Mouse (Mus musculus) intestine, postnatal 0 days (tissue): ENCODE data around the gene Exoc3l4. TPM values are rescaled to one million over a fixed set of nuclear protein-coding genes. Genes with fewer than 3 reads are reported as not detected.

Experiments used
- ATAC-seq: fragments of 200-750 bp; cut with Nextera tagmentation; 2 replicates; pipeline ENCODE4 v1.8.0; 2017; ENCODE audit warnings: mild to moderate bottlenecking, moderate TSS enrichment, moderate library complexity
- H3K27ac ChIP-seq: fragments of 300-500 bp; sonication (generic); 2 replicates; pipeline ENCODE4 v1.5.1; 2014; ENCODE audit warnings: mild to moderate bottlenecking, low read depth, low read length, moderate library complexity
- H3K27me3 ChIP-seq: fragments of 300-500 bp; sonication (generic); replicated peaks from 2 replicates; pipeline ENCODE4 v1.6.1; 2014; ENCODE audit warnings: low read length, mixed read lengths; ENCODE audit not compliant: control insufficient read depth, insufficient read depth
- H3K36me3 ChIP-seq: fragments of 300-500 bp; sonication (generic); 2 replicates; pipeline ENCODE4 v1.6.1; 2014; ENCODE audit warnings: mild to moderate bottlenecking, moderate library complexity; ENCODE audit not compliant: control insufficient read depth, insufficient read depth
- H3K4me1 ChIP-seq: fragments of 300-500 bp; sonication (generic); replicated peaks from 2 replicates; pipeline ENCODE4 v1.6.1; 2014; ENCODE audit warnings: antibody characterized with exemption, low read length, mixed read lengths; ENCODE audit not compliant: control insufficient read depth, insufficient read depth
- H3K4me2 ChIP-seq: fragments of 300-500 bp; sonication (generic); replicated peaks from 2 replicates; pipeline ENCODE4 v1.6.1; 2014; ENCODE audit warnings: low read depth, mild to moderate bottlenecking, moderate library complexity
- H3K4me3 ChIP-seq: fragments of 300-500 bp; sonication (generic); 2 replicates; pipeline ENCODE4 v1.5.1; 2014; ENCODE audit warnings: low read depth, low read length
- H3K9ac ChIP-seq: fragments of 300-500 bp; sonication (generic); 2 replicates; pipeline ENCODE4 v1.6.1; 2014; ENCODE audit warnings: mild to moderate bottlenecking, low read depth, low read length
- H3K9me3 ChIP-seq: fragments of 300-500 bp; sonication (generic); 2 replicates; pipeline ENCODE4 v1.6.1; 2016; ENCODE audit warnings: mixed run types; ENCODE audit not compliant: control insufficient read depth
- CTCF ChIP-seq: sonication (generic); IDR thresholded peaks from 2 replicates; pipeline ENCODE4 v1.5.1; 2016; ENCODE audit warnings: low read depth, mild to moderate bottlenecking, control low read depth, antibody characterized with exemption, moderate library complexity
- WGBS: fragments of 180-500 bp; shearing (Covaris S2); extraction: QIAGEN DNeasy Blood & Tissue Kit; methylation state at CpG from one replicate; pipeline ENCODE4 v1.1.7; 2014; 5-methylcytosine and 5-hydroxymethylcytosine counted together
- polyA plus RNA-seq: library from polyadenylated mRNA; unstranded; fragments of >200 nt; fragmentation: Nextera tagmentation; extraction: Ambion mirVana; gene quantifications from 2 replicates; pipeline ENCODE4 v1.2.1, GENCODE M21; 2015

Gene Exoc3l4
- 163 and 172 TPM in 2 replicates for polyA plus RNA-seq

DNA sequence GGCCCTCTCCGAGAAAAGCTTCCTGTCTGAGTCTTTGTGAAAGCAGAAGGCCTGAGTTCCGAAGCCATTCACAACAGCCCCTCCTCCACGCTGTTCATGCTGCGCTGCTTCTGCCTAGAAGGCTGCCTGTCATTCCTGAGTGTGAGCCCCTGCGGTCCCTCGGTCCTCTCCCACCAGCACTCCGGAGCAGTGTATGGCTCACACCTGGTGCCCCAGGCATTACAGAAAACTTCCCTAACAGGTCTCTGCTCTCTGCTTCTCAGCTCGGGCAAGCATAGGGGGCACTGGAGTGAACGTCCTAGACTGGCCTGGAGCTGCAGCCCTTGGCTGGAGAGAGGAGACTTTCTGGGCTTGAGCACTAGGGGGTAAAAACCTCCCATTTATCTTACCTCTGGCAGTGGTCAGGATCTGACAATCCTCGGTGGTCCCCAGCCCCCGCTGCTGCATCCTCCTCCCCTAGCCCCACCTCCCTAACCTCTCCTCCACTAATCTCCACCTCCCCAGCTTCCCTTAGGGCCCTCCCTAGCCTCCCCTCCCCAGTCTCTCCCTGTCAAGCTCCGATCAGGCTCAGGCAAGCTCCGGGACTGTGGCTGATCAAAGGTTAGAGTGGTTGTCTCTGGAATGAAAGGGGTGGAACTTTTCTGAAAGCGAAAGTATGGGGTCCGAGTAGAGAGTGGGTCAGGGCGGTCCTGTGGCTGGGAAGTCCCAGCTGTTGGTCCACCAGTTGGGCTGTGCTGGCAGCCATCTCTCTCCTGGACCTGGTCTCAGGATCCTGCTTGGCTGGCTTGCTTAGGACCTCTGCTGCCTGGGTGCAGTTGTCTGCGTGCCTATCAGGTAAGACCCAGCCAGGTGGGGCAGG, at the start of gene Exoc3l4:
TSS of gene Exoc3l4 (plus strand) at position 97 of the 859 bp plus-strand sequence.
- Histone ChIP-seq H3K4me1 (peaks cover 7% of the 10 kb centered on the region; the same call in 1 of the 2 replicates), H3K4me3 (peak within 1 kb of the TSS; percentile 33), H3K27me3 (peaks cover 5% of the 10 kb centered on the region; the same call in 1 of the 2 replicates), H3K27ac (peak within 1 kb of the TSS; percentile 55), H3K9me3 (no peaks in the 10 kb centered on the region), H3K4me2 (peak within 1 kb of the TSS; percentile 65), H3K9ac (no peak within 1 kb of the TSS; the same call in 1 of the 2 replicates), H3K36me3 (no peaks in the 10 kb centered on the region)
- 4% methylated on average over 17 of the region's 17 CpGs for WGBS
- peak; percentile 52 for ATAC-seq
- no peak for TF ChIP-seq CTCF

DNA sequence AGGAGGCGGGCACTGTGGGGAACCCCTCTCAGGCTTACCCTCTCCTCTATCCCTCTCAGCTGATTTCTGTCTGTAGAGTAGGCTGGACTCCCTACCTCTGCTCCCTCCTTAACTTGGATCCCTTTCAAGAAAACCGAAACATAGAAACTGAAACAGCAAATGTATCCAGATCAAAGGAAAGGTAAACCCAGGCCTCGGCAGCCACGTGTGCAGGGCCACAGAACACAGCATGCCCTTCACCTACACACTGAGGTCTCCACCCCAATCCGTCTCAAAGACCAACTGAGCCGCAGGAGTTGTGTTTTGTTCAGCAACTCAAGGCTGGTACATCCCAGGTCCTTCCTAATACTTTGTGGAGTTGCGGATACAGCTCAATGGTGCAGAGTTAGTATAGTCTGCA, 49.8 kb upstream of the Exoc3l4 start:
- no peaks in the 10 kb centered on the region for H3K9me3 ChIP-seq
- no peaks in the 10 kb centered on the region; the same call in 1 of the 2 replicates for H3K36me3 ChIP-seq
- no peak overlapping the region for H3K9ac ChIP-seq
- no peak overlapping the region for H3K4me3 ChIP-seq
- no peak for TF ChIP-seq CTCF
- H3K4me2 ChIP-seq: no peak overlapping the region
- H3K4me1 ChIP-seq: peaks cover 20% of the 10 kb centered on the region
- peak; percentile 29; the same call in 1 of the 2 replicates for ATAC-seq
- no peaks in the 10 kb centered on the region for H3K27me3 ChIP-seq
- H3K27ac ChIP-seq: no peak overlapping the region
- 62% methylated on average over 7 of the region's 7 CpGs for WGBS

DNA sequence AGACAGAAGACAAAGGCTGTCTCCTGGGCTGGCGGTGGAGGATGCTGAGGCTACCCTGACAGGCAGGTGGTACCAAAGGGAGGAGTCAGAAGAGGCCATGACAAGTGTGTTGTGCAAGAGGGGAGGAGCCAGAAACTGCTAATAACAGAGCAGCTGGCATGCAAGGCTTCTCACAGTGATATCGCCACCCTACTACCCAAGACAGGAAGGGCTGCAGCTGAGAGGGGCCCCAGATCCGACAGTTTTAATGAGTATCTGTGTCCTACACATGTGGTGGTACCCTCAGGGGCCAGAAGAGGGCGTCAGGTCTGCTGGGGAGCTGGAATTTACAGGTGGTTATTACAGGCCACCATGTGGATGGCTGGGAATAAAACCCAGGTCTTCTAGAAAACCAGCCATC, 46.6 kb upstream of the Exoc3l4 start:
- Histone ChIP-seq H3K9ac (no peak overlapping the region), H3K27me3 (no peaks in the 10 kb centered on the region), H3K4me3 (no peak overlapping the region), H3K4me2 (no peak overlapping the region), H3K36me3 (no peaks in the 10 kb centered on the region; the same call in 1 of the 2 replicates), H3K4me1 (peaks cover 26% of the 10 kb centered on the region), H3K9me3 (no peaks in the 10 kb centered on the region), H3K27ac (no peak overlapping the region)
- TF ChIP-seq CTCF: peak; percentile 58
- ATAC-seq: peak; percentile 70
- 28% methylated on average over 4 of the region's 4 CpGs for WGBS

DNA sequence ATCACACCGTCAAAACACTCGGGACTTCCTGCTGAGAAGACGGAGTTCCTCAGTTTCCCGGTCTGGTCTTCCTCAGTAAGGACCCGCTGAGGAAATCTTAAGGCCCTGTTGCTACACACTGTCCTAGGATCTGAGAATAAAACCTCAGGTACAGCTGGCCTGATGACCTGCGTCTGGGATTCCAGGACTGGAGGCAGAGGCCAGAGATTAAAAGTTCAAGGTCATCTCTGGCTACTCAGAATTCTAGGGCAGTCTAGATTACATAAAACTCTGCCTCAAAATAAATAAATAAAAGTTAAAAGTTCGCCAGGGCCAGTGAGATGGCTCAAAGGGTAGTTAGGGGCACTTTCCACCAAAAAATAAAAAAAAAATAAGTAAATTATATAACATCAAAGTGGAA, 44.9 kb upstream of the Exoc3l4 start:
- H3K9me3 ChIP-seq: no peaks in the 10 kb centered on the region
- no peaks in the 10 kb centered on the region for H3K27me3 ChIP-seq
- H3K9ac ChIP-seq: no peak overlapping the region
- no peak for ATAC-seq
- no peaks in the 10 kb centered on the region; the same call in 1 of the 2 replicates for H3K36me3 ChIP-seq
- 77% methylated on average over 7 of the region's 7 CpGs for WGBS
- peaks cover 23% of the 10 kb centered on the region for H3K4me1 ChIP-seq
- no peak for TF ChIP-seq CTCF
- H3K27ac ChIP-seq: no peak overlapping the region
- no peak overlapping the region for H3K4me2 ChIP-seq
- no peak overlapping the region for H3K4me3 ChIP-seq

DNA sequence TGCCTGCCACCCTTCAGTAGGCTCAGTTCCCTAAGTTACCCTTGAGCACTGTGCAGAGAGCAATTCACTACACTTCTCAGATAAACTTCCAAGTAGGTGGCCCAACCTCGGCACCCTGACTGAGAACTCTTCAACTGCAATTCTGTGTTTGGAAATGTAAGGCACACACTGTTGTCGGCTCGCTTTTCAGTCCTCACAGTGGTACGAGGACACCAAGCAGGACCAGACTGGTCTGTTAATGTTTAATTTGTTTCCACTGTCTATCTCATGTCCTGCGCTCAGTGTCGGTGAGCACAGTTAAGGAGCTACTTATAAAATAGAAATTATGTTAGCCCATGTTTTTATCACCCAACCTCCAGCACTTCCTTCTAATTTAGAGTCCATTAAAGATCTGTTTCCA, 43.4 kb upstream of the Exoc3l4 start:
- peaks cover 20% of the 10 kb centered on the region for H3K4me1 ChIP-seq
- TF ChIP-seq CTCF: no peak
- H3K9me3 ChIP-seq: no peaks in the 10 kb centered on the region
- no peak overlapping the region for H3K9ac ChIP-seq
- no peak overlapping the region for H3K27ac ChIP-seq
- no peaks in the 10 kb centered on the region; the same call in 1 of the 2 replicates for H3K36me3 ChIP-seq
- ATAC-seq: no peak
- no peak overlapping the region for H3K4me3 ChIP-seq
- 27% methylated on average over 6 of the region's 6 CpGs for WGBS
- no peaks in the 10 kb centered on the region for H3K27me3 ChIP-seq
- peak overlapping the region; percentile 70 for H3K4me2 ChIP-seq

DNA sequence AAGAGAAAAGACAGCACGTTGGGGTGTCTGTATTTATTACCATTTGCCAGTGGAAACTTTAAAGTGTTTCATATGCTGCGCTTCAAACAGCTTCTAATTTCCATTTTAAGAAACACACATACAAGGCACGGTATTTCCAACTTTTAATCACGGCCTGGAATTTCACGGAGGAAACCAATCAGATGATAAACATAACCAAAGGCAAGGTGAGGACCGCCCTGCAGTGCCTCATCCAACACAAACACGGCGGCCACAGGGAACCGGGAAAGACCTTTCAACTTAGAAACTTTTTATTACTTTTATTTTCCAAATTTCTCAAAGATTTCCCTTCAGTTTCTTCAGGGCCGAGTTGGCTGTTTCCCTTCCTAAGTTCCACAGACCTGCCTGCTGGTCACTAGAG, 42.1 kb upstream of the Exoc3l4 start:
- H3K27ac ChIP-seq: no peak overlapping the region
- TF ChIP-seq CTCF: no peak
- no peak overlapping the region for H3K9ac ChIP-seq
- H3K4me1 ChIP-seq: peaks cover 13% of the 10 kb centered on the region
- ATAC-seq: no peak
- H3K4me2 ChIP-seq: peak overlapping the region; percentile 70
- no peaks in the 10 kb centered on the region for H3K27me3 ChIP-seq
- 28% methylated on average over 10 of the region's 10 CpGs for WGBS
- H3K9me3 ChIP-seq: no peaks in the 10 kb centered on the region
- 0 out of 2 replicates have a peak overlapping the region, but pooled peaks have one; percentile 96 for H3K4me3 ChIP-seq
- no peaks in the 10 kb centered on the region for H3K36me3 ChIP-seq
